Mouse (Mus musculus) macrophage (primary cell): ENCODE results near the gene Fam162b. TPM values are rescaled to one million over a fixed set of nuclear protein-coding genes. Genes with fewer than 3 reads are reported as not detected.
A peak's percentile ranks its signal among the peaks of the same experiment; 100 is the strongest.

Source experiments
- H3K27ac ChIP-seq: fragments of 350-480 bp; formaldehyde crosslinking; 2 replicates; pipeline ENCODE4 v1.9.0; 2021
- H3K36me3 ChIP-seq: fragments of 350-480 bp; formaldehyde crosslinking; 2 replicates; pipeline ENCODE4 v1.9.0; 2021; ENCODE audit errors: inconsistent target
- H3K4me3 ChIP-seq: fragments of 350-480 bp; formaldehyde crosslinking; 2 replicates; pipeline ENCODE4 v1.9.0; 2021; ENCODE audit errors: inconsistent target
- H3K79me2 ChIP-seq: fragments of 350-480 bp; formaldehyde crosslinking; 2 replicates; pipeline ENCODE4 v1.9.0; 2021; ENCODE audit errors: inconsistent target
- WGBS: methylation state at CpG from one replicate; pipeline ENCODE4 v1.1.7; 2026; ENCODE audit warnings: inconsistent platforms; ENCODE audit not compliant: missing documents; 5-methylcytosine and 5-hydroxymethylcytosine counted together
- polyA plus RNA-seq: library from polyadenylated mRNA; stranded (reverse); fragments of 250-400 nt; gene quantifications from 3 replicates; pipeline ENCODE4 v1.2.4, GENCODE M21; 2018; ENCODE audit warnings: inconsistent platforms

Fam162b gene
- polyA plus RNA-seq, 1 experiment from 2014 or later, result not detected

DNA sequence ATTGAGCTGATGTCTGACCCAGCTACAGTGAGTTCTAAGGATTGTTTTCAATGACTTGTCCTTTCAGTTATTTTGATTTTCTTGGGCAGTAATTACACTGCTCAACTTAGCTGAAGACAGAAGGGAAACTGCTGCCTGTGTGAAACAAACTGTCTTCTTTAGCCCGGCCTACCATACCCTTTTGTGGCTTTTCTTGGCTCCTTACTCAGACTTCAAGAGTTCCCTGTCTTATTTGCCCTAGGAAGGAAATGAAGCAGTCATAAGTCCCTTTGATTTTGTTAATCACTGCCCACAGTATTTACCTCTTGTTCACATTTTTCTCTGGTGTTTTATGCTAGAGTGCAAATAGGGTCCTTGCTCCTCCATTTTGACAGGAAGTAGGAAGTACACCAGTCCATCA lies 5.9 kb downstream of the Fam162b start:
- Histone ChIP-seq H3K4me3 (no peak overlapping the region), H3K79me2 (no peaks in the 10 kb centered on the region), H3K36me3 (no peaks in the 10 kb centered on the region), H3K27ac (no peak overlapping the region)
- 6% methylated on average over 1 of the region's 1 CpGs for WGBS

DNA sequence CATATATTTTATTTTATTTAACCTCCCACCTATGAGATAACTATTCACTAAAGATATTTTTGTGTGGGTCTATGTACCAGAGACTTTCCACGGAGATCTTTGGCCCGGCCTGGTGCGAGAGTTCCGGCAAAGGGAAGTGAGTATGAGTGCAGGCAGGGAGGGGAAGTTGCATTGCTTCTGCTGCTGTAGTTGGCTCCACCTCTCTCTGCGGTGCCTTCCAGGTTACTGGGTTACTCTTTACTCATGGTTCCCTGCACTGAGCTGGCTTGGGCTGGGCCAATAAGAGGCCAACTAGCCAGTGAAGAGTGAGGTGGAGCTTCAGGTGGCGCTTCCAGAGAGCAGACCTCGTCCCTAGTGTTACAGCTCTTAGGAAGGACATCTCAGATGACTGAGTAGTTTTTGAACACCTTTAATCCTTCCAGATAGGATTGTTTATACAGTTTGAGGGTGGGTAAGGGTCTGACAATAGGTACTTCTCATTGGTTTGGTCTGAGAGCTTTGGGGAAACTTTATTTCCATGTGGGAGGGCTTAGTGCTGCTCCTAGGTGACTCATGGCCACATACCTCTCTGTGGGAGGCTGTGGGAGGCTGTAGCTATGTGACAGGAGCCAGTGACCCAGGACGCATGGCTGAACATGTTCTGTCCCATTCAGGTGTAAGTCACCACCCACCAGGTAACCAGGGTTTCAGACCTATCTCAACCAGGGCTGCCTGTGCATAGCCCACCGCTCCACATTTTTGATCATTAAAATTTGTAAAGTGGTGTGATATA lies 18.9 kb downstream of the Fam162b start:
- H3K79me2 ChIP-seq, result no peaks in the 10 kb centered on the region; the same call in 1 of the 2 replicates
- no peak overlapping the region for H3K4me3 ChIP-seq
- H3K27ac ChIP-seq, result no peak overlapping the region
- 42% methylated on average over 9 of the region's 9 CpGs for WGBS
- H3K36me3 ChIP-seq, result no peaks in the 10 kb centered on the region

DNA sequence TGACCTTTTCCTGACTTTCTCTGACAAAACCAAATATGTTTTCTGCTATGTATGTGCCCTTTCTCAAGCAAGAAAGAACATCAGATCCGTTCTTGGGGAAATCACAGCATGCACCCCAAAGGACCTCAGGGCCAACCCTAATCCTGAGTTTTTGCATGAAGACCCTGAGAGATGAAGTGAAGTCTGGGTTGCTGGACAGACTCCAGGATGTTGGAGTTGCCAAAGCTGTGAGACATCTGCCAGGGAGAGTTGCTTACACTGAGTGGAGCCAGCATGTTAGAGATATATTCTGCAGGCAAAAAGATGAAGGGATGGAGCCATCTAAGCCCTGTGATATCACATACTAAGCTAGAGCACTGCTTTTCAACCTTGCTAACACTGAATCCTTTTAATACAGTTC lies 34.3 kb downstream of the Fam162b start:
- WGBS, result 85% methylated on average over 1 of the region's 1 CpGs
- no peaks in the 10 kb centered on the region for H3K36me3 ChIP-seq
- no peak overlapping the region for H3K27ac ChIP-seq
- no peak overlapping the region for H3K4me3 ChIP-seq
- no peaks in the 10 kb centered on the region for H3K79me2 ChIP-seq

DNA sequence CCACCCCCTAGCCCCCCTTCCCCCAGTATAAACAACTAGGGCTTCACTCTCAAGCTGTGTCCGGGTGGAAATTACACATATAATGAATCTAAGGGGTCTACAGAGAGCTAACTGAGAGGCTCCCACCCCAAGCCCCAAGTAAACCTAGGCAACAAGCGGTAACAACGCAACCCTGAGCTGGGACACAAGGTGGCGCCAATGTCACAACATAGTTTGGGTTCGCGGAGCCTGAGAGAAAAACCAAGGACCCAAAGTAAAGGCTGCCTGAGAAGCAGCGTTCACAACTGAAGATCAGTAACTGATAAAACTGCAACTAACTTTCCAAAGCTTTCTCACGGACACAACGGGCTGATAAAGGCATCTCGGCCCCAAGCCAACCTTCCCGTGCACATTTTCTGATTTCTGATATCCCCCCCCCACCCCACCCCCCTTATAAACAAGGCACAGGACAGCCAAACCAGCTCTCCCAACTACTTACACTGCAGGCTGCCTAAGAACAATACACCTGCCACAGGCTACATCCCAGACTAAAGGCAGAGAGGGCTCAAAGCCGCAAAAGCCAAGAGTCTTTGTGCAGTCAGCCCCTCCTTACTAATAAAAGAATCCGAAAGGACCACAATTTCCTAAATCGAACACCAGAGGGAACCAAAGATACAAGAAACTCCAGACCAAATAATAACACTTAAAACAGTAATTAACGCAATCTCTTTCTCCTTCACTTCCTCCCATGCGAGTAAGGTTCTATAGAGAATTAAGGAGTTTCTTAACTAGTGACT lies 36.8 kb downstream of the Fam162b start:
- Histone ChIP-seq H3K27ac (no peak overlapping the region), H3K4me3 (peak overlapping the region; percentile 26)
- 2% methylated on average over 16 of the region's 16 CpGs for WGBS

More for the DNA sequence above, 36.8 kb downstream of the Fam162b start:
- Histone ChIP-seq H3K79me2 (no peaks in the 10 kb centered on the region), H3K36me3 (no peaks in the 10 kb centered on the region)

Other genes with a start within 250 kb of the Fam162b start
- gene Gm49339, start 109.9 kb downstream of the Fam162b start, polyA plus RNA-seq, result 497 to 1,039 TPM (median 515 TPM) in 3 replicates
- 624 to 1,366 TPM (median 950 TPM) in 3 replicates for gene Lilr4b, start 109.9 kb downstream of the Fam162b start, polyA plus RNA-seq
- 365 to 1,114 TPM (median 480 TPM) in 3 replicates for gene Lilrb4a, start 99.6 kb downstream of the Fam162b start, polyA plus RNA-seq
- not detected in 3 replicates for gene Gprc6a, start 40.9 kb upstream of the Fam162b start, polyA plus RNA-seq
- not detected in 3 replicates for gene Rfx6, start 87.2 kb upstream of the Fam162b start, polyA plus RNA-seq